Comparison of ENCODE assay signal across 8 mouse cellular contexts in the genomic region with DNA sequence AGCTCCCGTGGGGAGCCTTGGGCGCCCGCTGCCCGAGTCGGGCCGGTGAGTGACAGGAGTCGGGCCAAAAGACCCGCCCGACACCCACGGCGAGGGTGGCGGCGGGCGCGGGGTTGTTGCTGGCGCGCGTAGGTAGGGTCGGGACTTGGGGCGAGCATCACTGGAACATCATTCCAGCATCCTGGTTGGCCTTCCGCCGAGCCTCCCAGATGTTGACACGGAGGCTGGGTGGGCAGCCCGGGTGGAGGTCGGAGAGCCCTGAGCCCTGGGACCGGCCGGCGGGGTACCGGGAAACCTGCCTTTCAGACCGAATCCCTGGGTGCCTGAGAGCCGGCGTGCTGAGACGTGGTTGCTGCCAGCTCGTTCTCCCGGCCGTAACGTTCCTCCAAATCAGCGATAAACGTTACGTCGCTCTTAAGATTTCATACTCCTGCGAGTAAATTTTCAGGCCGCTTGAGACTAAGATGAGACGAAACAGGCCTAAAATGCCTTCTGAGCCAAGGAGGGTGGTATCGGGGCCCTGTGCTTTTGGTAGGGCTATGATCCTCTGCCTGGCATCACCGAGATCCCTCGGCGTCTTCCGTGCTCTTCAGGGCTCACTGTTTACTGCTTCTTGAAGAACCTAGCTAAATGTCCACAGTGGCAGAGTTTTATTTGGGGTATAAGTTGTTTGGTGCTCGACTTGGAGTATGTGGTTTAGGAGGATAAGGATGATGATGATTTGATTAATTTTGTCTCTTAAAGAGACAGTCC. TPM values are rescaled to one million over a fixed set of nuclear protein-coding genes. Genes with fewer than 3 reads are reported as not detected.
DNase-seq lines count a peak whose midpoint lies in the region; ATAC-seq and TF ChIP-seq lines count a peak whose summit lies in the region.

No protein-coding gene starts in this region.

- H3K4me1 ChIP-seq in spleen, adult 2 months (ENCODE audit: control insufficient read depth, insufficient read depth, insufficient read length), result peaks cover 5% of the 10 kb centered on the region; the same call in 1 of the 2 replicates
- H3K4me1 ChIP-seq in forebrain, embryonic 16.5 days (replicated peaks; ENCODE audit: control insufficient read depth, insufficient read depth, low read length), result peaks cover 25% of the 10 kb centered on the region
- H3K4me1 ChIP-seq in liver, embryonic 13.5 days (replicated peaks), result peaks cover 51% of the 10 kb centered on the region
- H3K4me1 ChIP-seq in small intestine, adult 2 months (ENCODE audit: control insufficient read depth, insufficient read depth, insufficient read length, low read length), result peaks cover 3% of the 10 kb centered on the region; the same call in 1 of the 2 replicates

- no peaks in the 10 kb centered on the region for H3K36me3 ChIP-seq in spleen, adult 2 months (ENCODE audit: control insufficient read depth, insufficient read depth, low read length)
- H3K36me3 ChIP-seq in forebrain, embryonic 16.5 days (ENCODE audit: control insufficient read depth, insufficient read depth), result no peaks in the 10 kb centered on the region
- peaks cover 12% of the 10 kb centered on the region; the same call in 1 of the 2 replicates for H3K36me3 ChIP-seq in liver, embryonic 13.5 days
- no peaks in the 10 kb centered on the region for H3K36me3 ChIP-seq in small intestine, adult 2 months (ENCODE audit: control insufficient read depth, insufficient read depth, low read length)

- TF ChIP-seq CTCF in spleen, adult 2 months (IDR thresholded peaks at IDR 0.05; ENCODE audit: extremely low read depth, insufficient read depth, insufficient read length, insufficient replicate concordance), result no peak
- no peak for TF ChIP-seq CTCF in small intestine, adult 2 months (IDR thresholded peaks at IDR 0.05; ENCODE audit: extremely low read depth, insufficient read length, insufficient replicate concordance, low read depth, low read length)

- peak overlapping the region; percentile 98 for H3K9ac ChIP-seq in forebrain, embryonic 16.5 days (replicated peaks; ENCODE audit: low read depth, low read length)
- H3K9ac ChIP-seq in liver, embryonic 13.5 days, result peak overlapping the region; percentile 99

- no peak for TF ChIP-seq POLR2A in spleen, adult 2 months (IDR thresholded peaks at IDR 0.05; ENCODE audit: low read depth, low read length)
- TF ChIP-seq POLR2A in small intestine, adult 2 months (IDR thresholded peaks at IDR 0.05; ENCODE audit: low read depth, low read length), result no peak; the same call in 1 of the 2 replicates

- H3K27ac ChIP-seq in spleen, adult 2 months (ENCODE audit: insufficient read depth, low read length), result peak overlapping the region; percentile 79
- H3K27ac ChIP-seq in forebrain, embryonic 16.5 days (ENCODE audit: low read length), result peak overlapping the region; percentile 94
- peak overlapping the region; percentile 97 for H3K27ac ChIP-seq in liver, embryonic 13.5 days
- H3K27ac ChIP-seq in small intestine, adult 2 months (ENCODE audit: insufficient read depth, low read depth, low read length), result peak overlapping the region; percentile 82

- no peak for DNase-seq in frontal cortex, postnatal 14 days (ENCODE audit: low spot score in 2 of 2)
- peak in 1 of 2 experiments; percentile 29 for DNase-seq in spleen, adult 2 months (ENCODE audit: low read depth in 1 of 2, low spot score in 2 of 2)
- DNase-seq in spleen, postnatal 4 days (ENCODE audit: low spot score in 2 of 2), result no peak
- no peak for DNase-seq in liver, embryonic 13.5 days
- no peak for DNase-seq in urinary bladder, adult 18-20 months (ENCODE audit: low spot score in 2 of 2)

- peak overlapping the region; percentile 81 for H3K4me3 ChIP-seq in spleen, adult 2 months (ENCODE audit: extremely low read depth, insufficient read depth, insufficient read length)
- peak overlapping the region; percentile 88 for H3K4me3 ChIP-seq in forebrain, embryonic 16.5 days (replicated peaks; ENCODE audit: low read length)
- H3K4me3 ChIP-seq in liver, embryonic 13.5 days (replicated peaks), result peak overlapping the region; percentile 95
- peak overlapping the region; percentile 92 for H3K4me3 ChIP-seq in small intestine, adult 2 months (ENCODE audit: low read depth, low read length)

- no peaks in the 10 kb centered on the region for H3K27me3 ChIP-seq in spleen, adult 2 months (ENCODE audit: control insufficient read depth, insufficient read depth, low read length)
- no peaks in the 10 kb centered on the region; the same call in 1 of the 2 replicates for H3K27me3 ChIP-seq in forebrain, embryonic 16.5 days (replicated peaks; ENCODE audit: control insufficient read depth, insufficient read depth, low read length)
- 0 out of 2 replicates have a peak, but pooled peaks cover 4% of the 10 kb centered on the region for H3K27me3 ChIP-seq in liver, embryonic 13.5 days
- no peaks in the 10 kb centered on the region for H3K27me3 ChIP-seq in small intestine, adult 2 months (ENCODE audit: control insufficient read depth, insufficient read depth, low read length)

- no peaks in the 10 kb centered on the region for H3K9me3 ChIP-seq in forebrain, embryonic 16.5 days (ENCODE audit: control insufficient read depth, low read length)
- H3K9me3 ChIP-seq in liver, embryonic 13.5 days (replicated peaks), result no peaks in the 10 kb centered on the region

- WGBS in spleen, adult 2 months, result under 1% methylated on average over 50 of the region's 50 CpGs
- 0% methylated on average over 50 of the region's 50 CpGs for WGBS in forebrain, embryonic 16.5 days
- 0% methylated on average over 50 of the region's 50 CpGs for WGBS in liver, embryonic 13.5 days (ENCODE audit: insufficient replicate concordance)
- WGBS in small intestine, adult 2 months, result under 1% methylated on average over 50 of the region's 50 CpGs

- peak overlapping the region; percentile 88 for H3K4me2 ChIP-seq in forebrain, embryonic 16.5 days (ENCODE audit: low read length)
- H3K4me2 ChIP-seq in liver, embryonic 13.5 days, result peak overlapping the region; percentile 86

- ATAC-seq in frontal cortex, adult (ENCODE audit: low TSS enrichment), result peak; percentile 28
- ATAC-seq in forebrain, embryonic 16.5 days, result peak; percentile 44
- peak; percentile 53 for ATAC-seq in liver, embryonic 13.5 days (ENCODE audit: low read depth)

RNA-seq across cellular contexts. Expression of a gene that starts 0.7 kb away (rescaled TPM):
- 118 and 161 TPM in 2 replicates for polyA plus RNA-seq in spleen, adult 2 months (2012; rRNA removed)
- polyA plus RNA-seq in forebrain, embryonic 16.5 days (2015; fragmentation: Nextera tagmentation; extraction: Ambion mirVana), result 110 and 116 TPM in 2 replicates
- 29.3 and 30.9 TPM in 2 replicates for polyA plus RNA-seq in liver, embryonic 13.5 days (2015; fragmentation: Nextera tagmentation; extraction: Ambion mirVana)
- 70.7 and 160 TPM in 2 replicates for polyA plus RNA-seq in small intestine, adult 2 months (2012; rRNA removed)

RNA-seq across cellular contexts. Expression of a gene that starts 6.8 kb away (rescaled TPM):
- polyA plus RNA-seq in spleen, adult 2 months (2012; rRNA removed), result 1.7 and 2.1 TPM in 2 replicates
- polyA plus RNA-seq in forebrain, embryonic 16.5 days (2015; fragmentation: Nextera tagmentation; extraction: Ambion mirVana), result 0.67 and 1.4 TPM in 2 replicates
- polyA plus RNA-seq in liver, embryonic 13.5 days (2015; fragmentation: Nextera tagmentation; extraction: Ambion mirVana), result 0.44 and 0.48 TPM in 2 replicates
- 0.46 TPM in 1 of 2 replicates, not detected in the other for polyA plus RNA-seq in small intestine, adult 2 months (2012; rRNA removed)

RNA-seq across cellular contexts. Expression of a gene that starts 10.7 kb away (rescaled TPM):
- polyA plus RNA-seq in spleen, adult 2 months (2012; rRNA removed), result 2.2 and 2.9 TPM in 2 replicates
- polyA plus RNA-seq in forebrain, embryonic 16.5 days (2015; fragmentation: Nextera tagmentation; extraction: Ambion mirVana), result 1.2 TPM in 2 replicates
- polyA plus RNA-seq in liver, embryonic 13.5 days (2015; fragmentation: Nextera tagmentation; extraction: Ambion mirVana), result 1.1 and 1.2 TPM in 2 replicates
- 1.3 and 2.3 TPM in 2 replicates for polyA plus RNA-seq in small intestine, adult 2 months (2012; rRNA removed)

RNA-seq across cellular contexts. Expression of a gene that starts 17.3 kb away (rescaled TPM):
- 19.8 and 25.9 TPM in 2 replicates for polyA plus RNA-seq in spleen, adult 2 months (2012; rRNA removed)
- 12.8 and 14.2 TPM in 2 replicates for polyA plus RNA-seq in forebrain, embryonic 16.5 days (2015; fragmentation: Nextera tagmentation; extraction: Ambion mirVana)
- polyA plus RNA-seq in liver, embryonic 13.5 days (2015; fragmentation: Nextera tagmentation; extraction: Ambion mirVana), result 55.7 and 60.5 TPM in 2 replicates
- 3.1 and 6.0 TPM in 2 replicates for polyA plus RNA-seq in small intestine, adult 2 months (2012; rRNA removed)

RNA-seq across cellular contexts. Expression of a gene that starts 20.1 kb away (rescaled TPM):
- 0.18 and 0.31 TPM in 2 replicates for polyA plus RNA-seq in spleen, adult 2 months (2012; rRNA removed)
- polyA plus RNA-seq in forebrain, embryonic 16.5 days (2015; fragmentation: Nextera tagmentation; extraction: Ambion mirVana), result 0.65 and 0.92 TPM in 2 replicates
- 0.53 and 0.56 TPM in 2 replicates for polyA plus RNA-seq in liver, embryonic 13.5 days (2015; fragmentation: Nextera tagmentation; extraction: Ambion mirVana)
- not detected in 2 replicates for polyA plus RNA-seq in small intestine, adult 2 months (2012; rRNA removed)
